Mouse (Mus musculus): ENCODE results near the gene Psph. TPM values are rescaled to one million over a fixed set of nuclear protein-coding genes. Genes with fewer than 3 reads are reported as not detected.
"Not testable (repeated sequence)": the region's sequence is repeated elsewhere in the genome, so short reads cannot be mapped to it uniquely, and the experiment has no call there.

The Psph gene
- polyA plus RNA-seq, 1 experiment from 2014 or later, result 33.4 TPM

DNA sequence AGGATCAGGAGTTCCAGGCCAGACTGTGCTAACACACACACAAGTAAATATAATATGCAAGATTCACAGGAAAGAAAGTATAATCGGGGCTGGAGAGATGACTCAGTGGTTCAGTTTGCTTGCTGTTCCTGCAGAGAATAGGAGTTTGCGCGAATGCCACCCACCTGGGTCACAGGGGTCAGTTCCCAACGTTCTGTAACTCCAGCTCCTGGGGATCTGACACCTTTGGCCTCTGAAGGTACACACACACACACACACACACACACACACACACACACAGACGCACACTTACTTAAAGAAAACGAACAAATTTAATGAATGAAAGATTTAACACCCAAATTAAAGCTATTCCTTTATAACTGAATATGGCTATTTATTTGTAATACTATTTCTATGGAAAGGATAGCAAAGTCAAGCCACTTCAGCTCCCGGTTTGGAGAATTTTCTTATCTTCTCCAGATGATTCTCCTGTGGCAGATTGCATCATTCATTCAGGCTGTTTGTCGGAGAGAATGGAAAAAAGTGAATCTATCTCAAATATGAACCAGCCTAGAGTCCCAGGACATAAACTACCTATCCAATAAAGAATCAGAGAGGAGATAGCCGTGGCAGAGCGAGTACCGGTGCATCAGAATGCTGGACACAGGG, 8.8 kb downstream of the Psph start:
- ATAC-seq (replicated peaks; ENCODE audit: extremely low read depth, insufficient read depth, low FRiP score), result no peak
- Histone ChIP-seq H3K27ac (ENCODE audit: low read length) (no peak overlapping the region), H3K27me3 (ENCODE audit: control insufficient read depth, insufficient read depth, low read length) (no peaks in the 10 kb centered on the region), H3K4me2 (ENCODE audit: low read depth, low read length) (peak overlapping the region; percentile 95), H3K4me1 (ENCODE audit: control insufficient read depth, insufficient read depth, low read length) (peaks cover 7% of the 10 kb centered on the region; the same call in 1 of the 2 replicates), H3K9ac (ENCODE audit: low read length) (peak overlapping the region; percentile 73), H3K4me3 (ENCODE audit: low read length) (peak overlapping the region; percentile 70), H3K36me3 (ENCODE audit: control insufficient read depth, insufficient read depth) (no peaks in the 10 kb centered on the region), H3K9me3 (replicated peaks; ENCODE audit: control insufficient read depth, low read length) (no peaks in the 10 kb centered on the region)
- 43% methylated on average over 11 of the region's 11 CpGs for WGBS

DNA sequence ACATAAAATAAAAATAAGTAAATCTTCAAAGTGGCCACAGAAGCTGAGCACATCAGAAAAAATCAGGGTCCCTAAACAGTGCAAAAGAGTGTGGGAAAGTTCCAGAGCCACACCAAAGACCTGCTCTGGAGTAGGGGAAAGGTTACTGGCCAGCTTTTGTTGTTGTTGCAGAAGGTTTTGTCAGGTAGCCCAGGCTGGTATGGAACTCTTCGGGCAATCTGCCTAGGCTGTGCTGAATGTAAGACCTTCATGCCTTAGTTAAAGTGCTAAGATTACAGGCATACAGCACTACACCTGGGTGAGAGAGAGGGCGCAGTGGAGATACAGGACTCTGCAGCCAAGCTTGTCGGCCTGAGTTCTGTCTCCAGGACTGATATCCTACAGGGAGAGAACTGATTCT, 12.6 kb downstream of the Psph start:
- no peak for ATAC-seq (replicated peaks; ENCODE audit: extremely low read depth, insufficient read depth, low FRiP score)
- Histone ChIP-seq H3K27ac (ENCODE audit: low read length) (no peak overlapping the region), H3K4me1 (ENCODE audit: control insufficient read depth, insufficient read depth, low read length) (peaks cover 7% of the 10 kb centered on the region; the same call in 1 of the 2 replicates), H3K4me3 (ENCODE audit: low read length) (no peak overlapping the region), H3K36me3 (ENCODE audit: control insufficient read depth, insufficient read depth) (no peaks in the 10 kb centered on the region), H3K27me3 (ENCODE audit: control insufficient read depth, insufficient read depth, low read length) (no peaks in the 10 kb centered on the region), H3K4me2 (ENCODE audit: low read depth, low read length) (no peak overlapping the region), H3K9me3 (replicated peaks; ENCODE audit: control insufficient read depth, low read length) (no peaks in the 10 kb centered on the region), H3K9ac (ENCODE audit: low read length) (no peak overlapping the region)
- 80% methylated on average over 3 of the region's 3 CpGs for WGBS

DNA sequence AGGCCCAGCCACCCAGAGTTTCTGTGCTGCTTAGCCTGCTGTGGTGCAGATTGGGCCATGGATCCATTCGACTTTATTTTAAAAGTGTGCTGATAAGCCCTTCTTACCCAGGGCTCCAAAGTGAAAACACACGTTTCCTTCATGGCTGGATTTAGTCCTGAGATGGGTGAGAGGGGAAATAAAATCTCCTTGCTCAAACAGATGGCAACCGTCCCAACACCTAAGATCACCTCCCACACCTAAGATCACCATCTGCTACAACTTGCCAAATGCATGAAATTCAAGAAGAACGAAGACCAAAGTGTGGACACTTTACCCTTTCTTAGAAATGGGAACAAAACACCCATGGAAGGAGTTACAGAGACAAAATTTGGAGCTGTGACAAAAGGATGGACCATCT, 13.9 kb downstream of the Psph start:
- H3K9ac ChIP-seq (ENCODE audit: low read length); H3K27ac ChIP-seq (ENCODE audit: low read length); H3K4me1 ChIP-seq (ENCODE audit: control insufficient read depth, insufficient read depth, low read length); H3K27me3 ChIP-seq (ENCODE audit: control insufficient read depth, insufficient read depth, low read length); H3K4me3 ChIP-seq (ENCODE audit: low read length); H3K9me3 ChIP-seq (replicated peaks; ENCODE audit: control insufficient read depth, low read length); ATAC-seq (replicated peaks; ENCODE audit: extremely low read depth, insufficient read depth, low FRiP score); H3K4me2 ChIP-seq (ENCODE audit: low read depth, low read length); H3K36me3 ChIP-seq (ENCODE audit: control insufficient read depth, insufficient read depth): not testable (repeated sequence)
- WGBS, result 77% methylated on average over 4 of the region's 4 CpGs

DNA sequence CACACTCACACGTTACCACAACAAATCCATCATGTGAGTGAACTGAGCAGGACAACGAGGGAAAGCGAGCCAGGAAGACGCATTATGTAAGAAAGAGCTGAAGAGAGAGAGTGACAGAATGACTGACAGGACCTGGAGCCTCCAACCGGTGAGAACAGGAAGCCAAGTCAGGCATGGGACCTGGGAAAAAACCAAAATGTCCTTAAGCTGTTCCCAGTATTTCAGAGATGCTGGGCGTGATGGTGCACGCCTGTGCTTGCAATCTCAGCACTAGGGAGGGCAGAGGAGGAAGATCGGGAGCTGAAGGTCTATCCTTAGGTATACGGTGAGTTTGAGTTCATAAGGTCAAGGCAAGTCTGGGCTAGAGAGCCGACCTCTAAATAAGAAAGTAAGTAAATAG, 14.8 kb downstream of the Psph start:
- peaks cover 2% of the 10 kb centered on the region; the same call in 1 of the 2 replicates for H3K4me1 ChIP-seq (ENCODE audit: control insufficient read depth, insufficient read depth, low read length)
- WGBS, result 87% methylated on average over 10 of the region's 10 CpGs
- ATAC-seq (replicated peaks; ENCODE audit: extremely low read depth, insufficient read depth, low FRiP score), result no peak
- no peaks in the 10 kb centered on the region for H3K27me3 ChIP-seq (ENCODE audit: control insufficient read depth, insufficient read depth, low read length)
- no peaks in the 10 kb centered on the region for H3K9me3 ChIP-seq (replicated peaks; ENCODE audit: control insufficient read depth, low read length)
- no peaks in the 10 kb centered on the region for H3K36me3 ChIP-seq (ENCODE audit: control insufficient read depth, insufficient read depth)
- H3K27ac ChIP-seq (ENCODE audit: low read length), result no peak overlapping the region
- no peak overlapping the region for H3K4me2 ChIP-seq (ENCODE audit: low read depth, low read length)
- no peak overlapping the region for H3K9ac ChIP-seq (ENCODE audit: low read length)
- no peak overlapping the region for H3K4me3 ChIP-seq (ENCODE audit: low read length)

DNA sequence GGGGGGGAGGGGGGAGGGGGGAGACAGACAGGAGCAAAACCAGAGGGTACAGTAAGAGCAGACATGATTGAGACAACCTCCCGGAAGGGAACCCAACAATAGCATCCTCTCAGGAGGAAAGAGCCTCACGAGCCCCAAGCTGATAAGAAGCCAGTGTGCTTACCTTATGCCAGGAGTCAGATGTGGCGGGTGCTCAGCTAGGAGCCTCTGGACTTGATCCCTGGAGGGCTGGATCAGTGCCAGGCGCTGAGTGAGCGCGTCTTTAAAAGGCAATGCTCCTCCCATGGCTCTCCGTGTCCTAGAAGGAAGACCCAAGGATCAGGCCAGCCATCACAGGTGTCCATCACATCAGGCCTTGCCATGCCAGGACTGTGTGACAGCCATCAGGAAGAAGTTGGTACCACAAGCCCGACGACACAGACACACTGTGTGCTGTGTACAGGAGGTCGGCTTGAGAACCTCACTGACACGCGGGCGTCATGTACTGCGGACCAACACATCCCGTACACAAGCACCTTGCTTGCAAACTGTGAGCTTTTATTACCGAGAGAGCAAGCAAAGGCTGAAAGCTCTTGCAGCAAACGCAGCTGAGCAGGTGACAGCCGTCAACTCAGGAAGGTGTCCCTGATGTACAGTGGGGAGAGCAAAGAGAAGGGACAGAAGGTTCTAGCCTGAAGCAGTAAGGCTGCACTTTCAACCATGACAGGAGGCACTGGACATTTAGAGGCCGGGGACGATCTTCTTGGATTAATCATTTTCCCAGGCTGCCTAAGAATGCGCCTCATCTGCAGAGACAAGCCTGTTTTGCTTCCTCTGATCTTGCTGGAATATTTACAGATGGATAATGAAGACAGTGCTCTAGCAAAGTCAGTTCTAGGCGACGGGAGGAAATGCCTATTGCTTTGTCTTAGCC, 16.6 kb downstream of the Psph start:
- no peak; the same call in 1 of the 2 replicates for ATAC-seq (replicated peaks; ENCODE audit: extremely low read depth, insufficient read depth, low FRiP score)

DNA sequence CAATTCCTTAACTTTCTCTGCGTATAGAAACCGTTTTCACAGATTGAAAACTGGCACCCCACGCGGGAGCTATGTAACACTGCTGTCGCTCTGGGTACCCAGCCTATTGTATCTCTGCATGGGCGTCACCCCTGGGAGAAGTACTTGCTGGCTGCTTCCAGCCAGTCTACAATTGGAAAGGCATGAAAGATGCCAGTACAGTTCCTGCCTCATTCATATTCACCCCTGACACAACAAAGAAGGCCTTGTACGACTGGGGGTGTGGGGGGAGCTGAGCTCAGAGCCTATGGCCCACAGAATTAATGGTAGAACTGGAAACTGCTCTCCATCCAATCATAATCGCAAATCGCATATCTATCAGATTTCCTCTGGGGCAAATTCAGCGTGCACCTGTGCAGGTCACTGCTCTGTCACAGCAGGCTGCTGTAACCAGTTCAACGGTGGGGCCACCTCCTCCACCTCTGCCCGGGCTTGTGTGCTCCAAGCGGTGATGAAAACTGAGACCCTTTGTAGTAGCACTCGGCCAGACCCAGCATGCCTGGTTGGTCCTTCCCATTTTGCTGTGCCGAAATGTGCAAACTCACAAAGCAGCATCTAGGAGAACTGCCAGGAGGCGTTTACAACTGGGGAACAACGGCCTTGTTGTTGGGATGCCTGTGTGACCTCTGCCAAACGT, 25.2 kb downstream of the Psph start:
- H3K4me1 ChIP-seq (ENCODE audit: control insufficient read depth, insufficient read depth, low read length), result no peaks in the 10 kb centered on the region
- peaks cover 19% of the 10 kb centered on the region for H3K36me3 ChIP-seq (ENCODE audit: control insufficient read depth, insufficient read depth)
- no peaks in the 10 kb centered on the region for H3K27me3 ChIP-seq (ENCODE audit: control insufficient read depth, insufficient read depth, low read length)
- no peak overlapping the region for H3K4me2 ChIP-seq (ENCODE audit: low read depth, low read length)
- H3K4me3 ChIP-seq (ENCODE audit: low read length), result no peak overlapping the region
- WGBS, result 76% methylated on average over 18 of the region's 18 CpGs
- no peak overlapping the region for H3K9ac ChIP-seq (ENCODE audit: low read length)
- ATAC-seq (replicated peaks; ENCODE audit: extremely low read depth, insufficient read depth, low FRiP score), result no peak
- no peak overlapping the region for H3K27ac ChIP-seq (ENCODE audit: low read length)
- no peaks in the 10 kb centered on the region for H3K9me3 ChIP-seq (replicated peaks; ENCODE audit: control insufficient read depth, low read length)

More for the DNA sequence above, 16.6 kb downstream of the Psph start:
- Histone ChIP-seq H3K4me3 (ENCODE audit: low read length) (no peak overlapping the region), H3K9ac (ENCODE audit: low read length) (no peak overlapping the region), H3K36me3 (ENCODE audit: control insufficient read depth, insufficient read depth) (peaks cover 2% of the 10 kb centered on the region), H3K4me2 (ENCODE audit: low read depth, low read length) (0 out of 2 replicates have a peak overlapping the region, but pooled peaks have one; percentile 34), H3K27ac (ENCODE audit: low read length) (no peak overlapping the region), H3K4me1 (ENCODE audit: control insufficient read depth, insufficient read depth, low read length) (peaks cover 2% of the 10 kb centered on the region; the same call in 1 of the 2 replicates), H3K27me3 (ENCODE audit: control insufficient read depth, insufficient read depth, low read length) (no peaks in the 10 kb centered on the region), H3K9me3 (replicated peaks; ENCODE audit: control insufficient read depth, low read length) (no peaks in the 10 kb centered on the region)
- WGBS, result 53% methylated on average over 23 of the region's 23 CpGs

DNA sequence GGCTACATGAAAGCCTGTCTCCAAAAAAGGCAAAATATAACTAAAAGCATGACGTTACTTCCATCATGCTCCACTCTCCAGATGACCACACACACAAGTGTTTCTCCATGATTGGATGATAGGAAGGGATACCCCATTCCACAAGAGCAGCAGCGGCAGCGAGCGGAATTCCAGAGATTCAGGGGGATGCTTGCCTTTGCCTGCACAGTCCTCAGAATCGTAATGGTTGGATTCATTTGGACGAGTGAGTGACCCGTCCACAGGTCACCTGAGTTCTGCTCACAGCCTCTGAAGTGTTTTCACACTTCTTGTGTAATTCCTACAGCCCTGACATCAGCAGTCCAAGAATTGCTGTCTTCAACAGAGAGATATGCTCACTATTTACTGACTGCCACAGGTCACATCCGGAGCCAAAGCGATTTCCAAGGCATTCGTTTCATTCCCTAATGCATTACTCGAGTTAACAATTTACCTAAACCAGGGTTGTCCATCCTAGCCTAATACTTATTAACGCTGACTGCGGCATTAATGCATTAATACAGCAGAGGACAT, 27.2 kb downstream of the Psph start:
- peaks cover 22% of the 10 kb centered on the region for H3K36me3 ChIP-seq (ENCODE audit: control insufficient read depth, insufficient read depth)
- no peak overlapping the region for H3K27ac ChIP-seq (ENCODE audit: low read length)
- H3K9ac ChIP-seq (ENCODE audit: low read length), result no peak overlapping the region
- no peaks in the 10 kb centered on the region for H3K27me3 ChIP-seq (ENCODE audit: control insufficient read depth, insufficient read depth, low read length)
- H3K4me2 ChIP-seq (ENCODE audit: low read depth, low read length), result no peak overlapping the region
- no peak for ATAC-seq (replicated peaks; ENCODE audit: extremely low read depth, insufficient read depth, low FRiP score)
- no peaks in the 10 kb centered on the region for H3K9me3 ChIP-seq (replicated peaks; ENCODE audit: control insufficient read depth, low read length)
- no peaks in the 10 kb centered on the region for H3K4me1 ChIP-seq (ENCODE audit: control insufficient read depth, insufficient read depth, low read length)
- H3K4me3 ChIP-seq (ENCODE audit: low read length), result no peak overlapping the region
- 79% methylated on average over 13 of the region's 13 CpGs for WGBS

DNA sequence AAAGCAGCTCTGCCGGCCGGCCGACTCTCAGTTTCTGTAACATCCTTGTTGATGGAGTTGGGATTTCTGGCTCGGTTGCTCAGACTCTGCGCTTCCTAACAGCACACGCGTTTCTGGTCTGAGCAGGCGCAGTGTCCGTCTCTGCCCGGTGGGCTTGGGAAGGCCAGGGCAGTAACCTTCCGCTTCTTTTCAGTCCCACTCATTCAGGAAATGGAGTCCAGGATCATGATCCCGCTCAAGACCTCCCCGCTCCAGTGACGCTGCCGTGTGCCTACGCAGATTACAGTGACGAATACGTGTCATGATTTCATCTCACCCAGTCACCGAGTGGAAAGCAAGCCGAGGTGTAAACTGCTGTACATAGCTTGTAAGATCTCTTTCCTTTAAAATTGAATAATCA, 30.4 kb downstream of the Psph start:
- peaks cover 34% of the 10 kb centered on the region for H3K36me3 ChIP-seq (ENCODE audit: control insufficient read depth, insufficient read depth)

More for the DNA sequence above, 30.4 kb downstream of the Psph start:
- ATAC-seq (replicated peaks; ENCODE audit: extremely low read depth, insufficient read depth, low FRiP score), result no peak
- Histone ChIP-seq H3K9me3 (replicated peaks; ENCODE audit: control insufficient read depth, low read length) (no peaks in the 10 kb centered on the region), H3K9ac (ENCODE audit: low read length) (no peak overlapping the region), H3K27me3 (ENCODE audit: control insufficient read depth, insufficient read depth, low read length) (no peaks in the 10 kb centered on the region), H3K4me3 (ENCODE audit: low read length) (no peak overlapping the region), H3K4me1 (ENCODE audit: control insufficient read depth, insufficient read depth, low read length) (no peaks in the 10 kb centered on the region), H3K27ac (ENCODE audit: low read length) (no peak overlapping the region), H3K4me2 (ENCODE audit: low read depth, low read length) (no peak overlapping the region)
- 90% methylated on average over 20 of the region's 20 CpGs for WGBS

Data from heart, embryonic 16.5 days (tissue).